In the genomic region with DNA sequence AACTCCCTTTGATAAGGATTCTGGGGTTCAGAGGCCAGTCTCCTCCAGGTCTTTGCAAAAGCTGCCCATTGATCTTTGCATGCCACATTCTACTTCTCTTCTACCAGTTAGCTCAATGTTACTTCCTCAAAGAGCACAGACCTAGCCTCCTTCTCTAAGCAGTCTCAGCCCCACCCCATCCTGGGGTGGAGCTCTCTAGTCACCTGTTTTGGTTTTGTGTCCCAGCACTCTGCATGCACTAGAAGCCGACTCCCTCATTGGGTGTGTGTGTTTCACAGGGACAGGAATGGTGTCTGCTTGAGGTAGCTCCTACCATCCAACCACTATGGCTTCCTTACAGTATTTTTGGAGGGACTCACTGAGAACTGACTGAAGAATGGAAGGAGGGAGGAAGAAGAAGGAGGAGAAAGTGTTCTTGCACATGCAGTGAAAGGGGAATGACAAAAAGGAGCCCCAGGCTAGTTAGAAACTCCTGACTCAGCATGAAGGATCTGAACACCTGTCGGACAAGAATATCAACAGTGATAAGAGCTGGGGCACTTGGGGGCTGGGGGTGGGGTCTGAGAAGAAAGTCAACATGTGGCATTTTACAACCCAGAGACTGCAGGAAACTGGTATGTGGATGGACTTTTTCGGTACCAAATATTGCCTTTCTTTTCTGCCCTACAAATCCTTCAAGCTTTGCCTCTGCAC, we compare ENCODE assay signal across 19 mouse cellular contexts. TPM values are rescaled to one million over a fixed set of nuclear protein-coding genes. Genes with fewer than 3 reads are reported as not detected.
"Had no signal": no experiment of that assay in that cellular context is flagged by ENCODE, and none has a peak within 500 bp of the region (broad histone marks: within the 10 kb centered on the region; RNA-seq: fewer than 3 reads in every experiment).

No protein-coding gene starts in this region.

- H3K27ac ChIP-seq: limb, embryonic 12.5 days; liver, embryonic 13.5 days; lung, embryonic 15.5 days; macrophage; midbrain, embryonic 15.5 days had no signal

- DNase-seq: kidney, adult 8-10 months; kidney, postnatal 25 days; liver; liver, embryonic 13.5 days; liver, postnatal 0 days; lung, postnatal 14 days; spleen, adult 18-20 months; thymus, adult 18-20 months; thymus, postnatal 14 days had no signal

- H3K4me1 ChIP-seq: limb, embryonic 12.5 days; liver, embryonic 13.5 days; lung, embryonic 15.5 days; megakaryocyte, embryonic 14.5 days; midbrain, embryonic 15.5 days had no signal

- H3K4me3 ChIP-seq: limb, embryonic 12.5 days; liver, embryonic 13.5 days; lung, embryonic 15.5 days; megakaryocyte, embryonic 14.5 days; midbrain, embryonic 15.5 days had no signal

- H3K9ac ChIP-seq: limb, embryonic 12.5 days; liver, embryonic 13.5 days; liver, postnatal 0 days; lung, embryonic 15.5 days; midbrain, embryonic 15.5 days had no signal

- ATAC-seq: liver, postnatal 0 days; midbrain, embryonic 15.5 days had no signal

- H3K4me2 ChIP-seq: limb, embryonic 12.5 days; liver, embryonic 13.5 days; lung, embryonic 15.5 days; midbrain, embryonic 11.5 days; midbrain, embryonic 15.5 days had no signal

- H3K9me3 ChIP-seq: limb, embryonic 12.5 days; liver, embryonic 13.5 days; lung, embryonic 15.5 days; midbrain, embryonic 15.5 days had no signal

- H3K27me3 ChIP-seq: limb, embryonic 12.5 days; lung, embryonic 15.5 days; midbrain, embryonic 15.5 days had no signal

- H3K36me3 ChIP-seq: limb, embryonic 12.5 days; liver, embryonic 13.5 days; lung, embryonic 15.5 days; midbrain, embryonic 15.5 days had no signal

RNA-seq across cellular contexts. Expression of a gene that starts 10.0 kb away (rescaled TPM):
- total RNA-seq: layer of hippocampus, postnatal 25 days; monocyte, adult 5-6 weeks had no signal
- polyA plus RNA-seq: kidney, embryonic 16.5 days; limb, embryonic 12.5 days; liver, embryonic 13.5 days; liver, postnatal 0 days; lung, embryonic 15.5 days; macrophage; midbrain, embryonic 11.5 days; midbrain, embryonic 15.5 days; neural tube, embryonic 14.5 days had no signal

RNA-seq across cellular contexts. Expression of a gene that starts 30.9 kb away (rescaled TPM):
- total RNA-seq: monocyte, adult 5-6 weeks had no signal
- polyA plus RNA-seq: limb, embryonic 12.5 days; liver, postnatal 0 days; macrophage; midbrain, embryonic 11.5 days; midbrain, embryonic 15.5 days; neural tube, embryonic 14.5 days had no signal
